Mouse (Mus musculus): ENCODE results near the gene Rnf208.

Rnf208 gene

GRCm38 (mm10) chr2:25224766-25225752 is 17.0 kb upstream of the Rnf208 start:
- peak; percentile 99 for DNase-seq (ENCODE audit: low read depth, low spot score)

- DNase-seq (ENCODE audit: low read depth, low spot score): no peak
Observed at GRCm38 (mm10) chr2:25225811-25226379, 16.2 kb upstream of the Rnf208 start.

GRCm38 (mm10) chr2:25226864-25227263 is 15.2 kb upstream of the Rnf208 start:
- no peak for DNase-seq (ENCODE audit: low read depth, low spot score)

GRCm38 (mm10) chr2:25227406-25227805 is 14.6 kb upstream of the Rnf208 start:
- no peak for DNase-seq (ENCODE audit: low read depth, low spot score)

DNA sequence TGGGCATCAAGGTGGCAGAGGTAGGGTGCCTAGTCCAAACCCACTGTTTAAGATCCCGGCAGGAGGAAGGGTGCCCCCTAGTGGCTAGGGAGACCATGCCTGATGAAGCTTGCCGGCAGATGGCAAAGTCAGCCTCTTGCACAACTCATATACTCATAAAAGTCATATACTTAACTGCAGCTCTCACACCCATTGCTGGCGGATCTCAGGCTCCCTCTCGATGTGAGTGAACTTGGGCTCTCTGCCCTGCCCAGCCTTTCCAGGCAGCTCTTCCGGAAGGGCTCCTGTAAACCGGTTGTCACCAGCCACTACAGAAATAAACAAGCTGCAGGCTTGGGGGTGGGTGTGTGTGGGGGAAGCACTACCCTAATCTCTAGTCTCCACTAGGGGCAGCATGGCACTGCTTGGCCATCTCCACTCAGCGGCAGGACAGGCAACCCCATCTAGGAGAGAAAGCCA is 13.6 kb upstream of the Rnf208 start:
- peak; percentile 84 for DNase-seq (ENCODE audit: low read depth, low spot score)

DNA sequence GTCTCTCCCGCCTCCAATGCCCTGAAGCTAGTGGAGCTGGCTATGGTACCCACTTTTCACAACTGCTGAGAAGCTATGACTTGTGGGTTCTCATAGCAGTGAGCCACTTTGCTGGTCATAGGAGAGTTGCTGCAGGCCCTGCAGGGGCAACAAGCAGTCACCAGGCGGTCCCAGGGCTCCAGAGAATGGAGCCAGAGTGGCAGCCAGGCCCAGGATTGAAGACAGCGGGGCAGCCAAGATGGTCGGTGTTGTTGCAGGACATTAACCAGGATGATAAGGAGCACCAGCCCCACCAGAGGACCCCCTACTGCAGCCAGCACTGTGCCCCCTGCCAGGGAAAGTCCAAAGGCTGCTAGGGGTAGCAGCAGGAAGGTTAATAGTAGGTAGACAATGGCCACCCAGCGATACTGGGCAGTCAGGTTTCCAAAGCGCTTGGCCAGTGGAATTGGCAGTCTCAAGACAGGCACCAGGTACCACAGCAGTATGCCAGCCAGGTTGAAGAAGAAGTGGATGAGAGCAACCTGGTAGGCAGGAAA is 13.0 kb upstream of the Rnf208 start:
- no peak for DNase-seq (ENCODE audit: low read depth, low spot score)

DNA sequence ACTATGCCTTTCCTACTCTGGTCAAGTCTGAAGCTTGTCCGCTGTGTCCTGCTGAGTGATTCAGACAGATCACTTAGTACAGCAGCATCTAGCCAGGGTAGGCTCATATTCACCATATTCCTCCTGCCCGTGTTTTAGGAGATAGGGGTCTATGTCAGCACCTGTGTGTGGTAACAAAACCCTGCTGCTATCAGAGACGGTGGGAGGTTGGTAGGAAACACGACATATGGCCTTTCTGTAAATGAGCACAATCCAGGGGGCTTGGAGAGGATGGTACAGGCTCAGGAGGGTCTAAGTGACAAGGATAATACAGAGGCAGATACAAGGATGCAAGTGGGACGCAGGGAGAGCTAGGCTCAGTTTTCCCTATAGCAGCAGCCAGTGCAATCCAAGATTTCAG is 12.5 kb upstream of the Rnf208 start:
- DNase-seq (ENCODE audit: low read depth, low spot score): no peak

- no peak for DNase-seq (ENCODE audit: low read depth, low spot score)
Observed at GRCm38 (mm10) chr2:25230581-25230980, 11.5 kb upstream of the Rnf208 start.

DNA sequence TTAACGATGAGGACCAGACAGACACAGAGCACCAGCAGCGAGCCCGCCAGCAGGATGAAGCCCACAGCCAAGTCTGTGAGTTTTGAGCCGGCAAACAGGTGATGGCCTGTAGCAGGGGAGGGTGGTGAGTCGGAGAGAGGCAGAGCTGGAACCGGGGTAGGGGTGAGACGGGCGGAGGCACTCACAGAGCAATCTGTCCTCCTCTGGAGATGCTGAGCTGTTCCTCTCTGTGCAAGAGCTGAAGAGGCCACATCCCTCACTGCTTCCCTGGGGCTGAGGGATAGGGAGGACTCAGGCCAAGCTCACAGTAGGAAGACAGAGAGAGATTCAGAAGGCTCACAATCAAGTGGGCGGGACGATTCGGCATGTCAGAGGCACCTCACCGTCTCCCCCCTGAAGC is 11.0 kb upstream of the Rnf208 start:
- no peak for DNase-seq (ENCODE audit: low read depth, low spot score)

DNA sequence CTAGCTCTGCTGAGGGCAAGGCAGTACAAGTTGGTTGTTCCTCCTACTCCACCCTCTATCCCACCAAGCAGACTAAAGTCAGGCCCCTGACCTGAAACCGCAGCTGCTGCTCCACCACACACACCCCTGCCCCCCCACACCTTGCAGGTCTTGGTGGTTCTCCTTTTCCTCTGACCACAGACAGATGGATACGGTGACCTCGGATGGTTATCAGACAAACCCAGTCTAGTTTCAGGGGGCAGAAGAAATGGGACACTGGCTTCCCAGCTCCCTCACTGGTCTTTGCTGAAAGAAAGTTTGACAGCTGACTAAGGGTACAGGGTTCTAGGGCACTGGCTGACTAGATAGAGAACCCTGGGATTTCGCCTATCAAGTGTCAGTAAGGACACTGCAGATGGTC is 8.6 kb upstream of the Rnf208 start:
- DNase-seq (ENCODE audit: low read depth, low spot score): no peak

DNA sequence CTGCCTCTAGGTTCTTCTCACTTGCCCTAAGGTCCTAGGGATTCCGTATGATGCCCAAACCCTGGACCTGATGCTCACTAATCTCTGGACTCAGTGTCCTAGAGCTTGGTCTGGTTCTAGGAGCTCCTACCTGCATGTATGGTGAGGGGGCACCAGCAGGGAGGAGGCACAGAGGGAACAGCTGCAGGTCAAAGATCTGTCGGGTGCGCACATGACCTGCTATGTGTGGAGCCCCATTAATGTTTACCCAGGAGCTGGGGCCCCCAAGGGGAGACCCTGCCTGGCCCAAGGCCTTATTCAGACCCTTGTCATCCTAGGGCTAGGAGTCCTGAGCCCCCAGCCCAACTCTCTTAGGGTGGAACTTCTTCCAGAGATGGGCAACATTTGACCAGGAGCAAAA is 8.0 kb upstream of the Rnf208 start, which contains the start of gene Slc34a3:
Slc34a3 (minus strand) TSS at position 315 of the 400 bp plus-strand sequence.
- no peak for DNase-seq (ENCODE audit: low read depth, low spot score)

GRCm38 (mm10) chr2:25234551-25235220 is 7.4 kb upstream of the Rnf208 start:
- DNase-seq (ENCODE audit: low read depth, low spot score): no peak

DNA sequence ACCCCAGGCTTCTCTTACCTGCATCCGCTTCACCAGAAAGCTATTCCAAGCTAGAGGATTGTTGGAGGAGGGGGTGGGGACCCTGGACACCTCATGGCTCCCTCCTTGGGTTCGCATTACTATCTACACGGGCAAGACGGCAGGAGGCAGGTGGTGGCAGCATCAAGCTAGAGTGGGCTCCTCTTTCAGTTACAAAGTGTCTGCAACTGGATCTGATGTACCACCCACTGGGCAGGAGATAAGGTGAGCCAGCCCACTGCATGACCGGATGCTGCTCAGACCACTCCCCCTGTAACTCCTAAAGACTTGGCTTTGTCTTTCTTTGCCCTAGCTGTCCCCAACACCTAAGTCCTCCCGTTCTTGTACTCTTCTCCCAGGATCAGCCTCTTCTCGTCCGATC is 5.4 kb upstream of the Rnf208 start, which contains the start of gene Rnf224:
Rnf224 (minus strand) TSS at position 174 of the 400 bp plus-strand sequence.
- no peak for DNase-seq (ENCODE audit: low read depth, low spot score)

- DNase-seq (ENCODE audit: low read depth, low spot score): no peak
Observed at GRCm38 (mm10) chr2:25237522-25237921, 4.5 kb upstream of the Rnf208 start.

GRCm38 (mm10) chr2:25238106-25238505 is 3.9 kb upstream of the Rnf208 start:
- no peak for DNase-seq (ENCODE audit: low read depth, low spot score)

- DNase-seq (ENCODE audit: low read depth, low spot score): no peak
Observed at GRCm38 (mm10) chr2:25239766-25240165, 2.3 kb upstream of the Rnf208 start.

DNA sequence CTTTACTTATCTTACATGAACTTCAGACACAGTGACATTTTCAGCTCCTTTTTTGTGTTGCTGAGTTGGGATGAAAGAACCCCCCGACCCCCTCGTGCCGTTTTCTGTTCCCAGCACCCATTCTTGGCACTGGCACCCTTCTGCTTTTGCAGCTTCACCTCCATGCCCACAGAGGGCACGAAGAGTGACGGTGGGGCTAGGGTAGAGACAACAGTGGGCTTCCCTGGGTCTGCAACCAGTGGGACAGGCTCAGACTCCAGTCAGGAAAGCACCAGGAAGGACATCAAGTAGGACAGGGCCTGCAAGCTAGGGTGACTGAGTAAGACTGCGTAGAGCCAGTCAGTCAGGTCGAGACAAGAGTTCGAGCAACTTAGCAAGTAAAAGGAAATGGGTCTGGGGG is 1.7 kb upstream of the Rnf208 start:
- DNase-seq (ENCODE audit: low read depth, low spot score): no peak

DNA sequence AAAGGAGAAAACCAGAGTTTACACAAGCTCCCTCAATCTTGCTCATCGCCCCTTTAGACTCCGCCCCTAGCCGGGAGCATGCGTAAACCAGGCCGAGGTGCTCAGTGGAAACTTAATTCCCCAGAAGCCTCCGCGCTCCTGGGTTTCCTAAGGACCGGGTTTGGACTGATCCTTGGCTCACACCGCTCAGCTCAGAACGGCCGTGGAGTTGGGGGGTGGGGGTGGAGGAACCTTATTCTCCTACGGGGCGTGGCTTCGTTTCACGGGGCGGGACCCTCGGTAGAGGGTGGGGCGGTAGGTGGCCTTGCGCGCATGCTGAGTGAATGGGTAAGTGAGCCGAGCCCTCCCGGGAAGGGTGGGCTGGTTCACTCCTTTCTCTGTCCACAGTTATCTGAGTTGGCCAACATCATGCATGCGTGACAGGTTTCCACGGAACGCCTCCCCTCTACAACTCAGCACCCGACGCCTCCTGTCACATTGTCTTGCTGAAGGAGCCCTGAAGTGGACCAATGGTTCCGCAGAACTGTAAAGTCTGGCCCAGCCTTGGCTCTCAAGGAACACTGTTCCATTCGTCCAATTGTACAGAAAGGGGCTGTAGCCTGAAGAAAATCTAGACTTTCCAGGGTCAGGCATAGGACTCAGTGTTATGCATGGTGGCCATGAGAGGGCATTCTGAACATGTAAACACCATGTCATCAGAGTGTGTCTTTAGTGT is 1.2 kb upstream of the Rnf208 start:
- peak; percentile 75 for DNase-seq (ENCODE audit: low read depth, low spot score)

DNA sequence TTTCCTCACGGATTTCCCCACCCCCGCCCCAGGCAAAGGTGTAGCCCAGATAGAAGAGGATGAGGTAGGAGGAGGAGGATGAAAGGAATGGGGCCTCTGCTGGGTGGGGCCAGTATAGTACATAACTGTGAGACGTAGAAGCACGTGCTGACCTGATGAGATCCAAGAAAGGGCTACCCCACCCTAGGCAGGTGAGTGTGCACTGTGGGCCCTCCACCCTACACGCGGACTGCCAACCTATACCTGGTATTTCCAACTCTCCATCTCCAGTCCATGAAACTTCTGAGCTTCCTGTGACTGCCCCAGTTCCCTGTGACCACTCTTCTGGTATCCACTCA is 648 bp upstream of the Rnf208 start:
- DNase-seq (ENCODE audit: low read depth, low spot score): no peak

DNA sequence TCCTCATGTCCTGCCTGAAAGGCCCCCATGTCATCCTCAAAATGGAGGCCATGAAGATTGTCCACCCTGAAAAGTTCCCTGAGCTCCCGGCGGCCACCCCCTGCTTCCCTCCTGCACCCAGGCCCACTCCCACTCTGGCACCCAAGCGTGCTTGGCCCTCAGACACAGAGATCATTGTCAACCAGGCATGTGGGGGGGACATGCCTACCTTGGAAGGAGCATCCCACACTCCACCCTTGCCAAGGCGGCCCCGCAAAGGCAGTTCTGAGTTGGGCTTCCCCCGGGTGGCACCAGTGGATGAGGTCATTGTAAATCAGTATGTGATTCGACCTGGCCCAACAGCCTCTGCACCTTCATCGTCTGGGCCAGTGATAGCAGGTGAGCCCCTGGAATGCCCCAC is 1.3 kb downstream of the Rnf208 start:
- no peak for DNase-seq (ENCODE audit: low read depth, low spot score)

GRCm38 (mm10) chr2:25244144-25244543 is 2.1 kb downstream of the Rnf208 start:
- no peak for DNase-seq (ENCODE audit: low read depth, low spot score)

Measured in forelimb bud, embryonic 11.5 days (tissue).